In the genomic region with DNA sequence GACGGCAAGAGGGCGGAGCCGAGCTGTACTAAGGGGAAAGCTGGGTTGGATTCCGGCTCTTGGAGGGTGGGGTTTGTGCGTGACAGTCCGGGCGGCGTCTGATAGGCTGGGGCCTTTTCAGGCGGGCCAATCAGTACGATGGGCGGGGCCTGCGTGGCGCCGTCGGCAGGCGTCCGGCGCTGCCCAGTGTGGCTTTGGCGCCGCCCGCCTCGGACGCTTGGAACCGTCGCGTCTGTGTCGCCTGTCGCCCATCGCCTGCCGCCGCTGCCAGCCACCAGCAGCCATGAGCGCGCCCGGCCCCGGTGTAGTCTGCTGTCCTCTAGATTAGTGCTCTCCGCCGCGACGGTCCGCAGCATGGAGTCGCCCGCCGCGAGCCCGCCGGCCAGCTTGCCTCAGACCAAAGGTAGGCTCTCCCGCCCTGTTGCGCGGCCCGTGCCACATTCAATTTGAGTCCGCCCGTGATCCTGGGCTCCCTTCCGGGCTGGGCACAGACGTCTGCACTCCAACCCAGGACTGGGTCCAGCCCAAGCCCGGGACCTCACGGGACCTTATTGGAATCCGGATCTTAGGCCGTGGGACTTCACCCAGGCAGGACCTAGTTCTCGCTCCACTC, we compare ENCODE assay signal across 8 mouse cellular contexts. TPM values are rescaled to one million over a fixed set of nuclear protein-coding genes. Genes with fewer than 3 reads are reported as not detected.
A peak's percentile ranks its signal among the peaks of the same experiment; 100 is the strongest.
DNase-seq lines count a peak whose midpoint lies in the region; ATAC-seq and TF ChIP-seq lines count a peak whose summit lies in the region.

A gene (plus strand): TSS at position 165 of the 613 bp plus-strand sequence.

- H3K9ac ChIP-seq in hindbrain, embryonic 14.5 days: peak within 1 kb of the TSS; percentile 78

- no peaks in the 10 kb centered on the region for H3K27me3 ChIP-seq in Patski
- no peaks in the 10 kb centered on the region for H3K27me3 ChIP-seq in hindbrain, embryonic 14.5 days (ENCODE audit: control insufficient read depth, insufficient read depth, low read length)

- H3K4me3 ChIP-seq in hindbrain, embryonic 14.5 days (replicated peaks; ENCODE audit: low read length): peak within 1 kb of the TSS; percentile 75

- DNase-seq in Patski (ENCODE audit: low read depth, low spot score): peak; percentile 64
- DNase-seq in cerebellum, postnatal 14 days: peak; percentile 97 to 98
- peak; percentile 80 to 90 for DNase-seq in frontal cortex, postnatal 25 days (ENCODE audit: low spot score in 2 of 2)
- DNase-seq in hindbrain, embryonic 14.5 days (ENCODE audit: low spot score): peak; percentile 92
- DNase-seq in layer of hippocampus, postnatal 36 days: peak; percentile 91 to 93
- DNase-seq in lung, postnatal 36 days: peak; percentile 99
- DNase-seq in retina, postnatal 1 day: peak; percentile 98
- peak; percentile 89 to 95 for DNase-seq in urinary bladder, adult 18-20 months (ENCODE audit: low spot score in 2 of 2)

- TF ChIP-seq CTCF in Patski (IDR thresholded peaks at IDR 0.05): no peak

- under 1% methylated on average over 53 of the region's 59 CpGs for WGBS in hindbrain, embryonic 14.5 days

- peaks cover 26% of the 10 kb centered on the region for H3K4me1 ChIP-seq in hindbrain, embryonic 14.5 days (replicated peaks; ENCODE audit: control insufficient read depth, insufficient read depth, low read length)

- CTCF ChIA-PET in Patski (lab: Charles Lee): interaction anchor here (0.8 to 1.4 kb wide), 2 partner anchors 9 to 21 kb away, joined by 3 read pairs; no protein-coding TSS in a partner anchor

- peak; percentile 72 for ATAC-seq in Patski
- peak; percentile 95 for ATAC-seq in hindbrain, embryonic 14.5 days (ENCODE audit: low FRiP score)

- no peaks in the 10 kb centered on the region for H3K9me3 ChIP-seq in hindbrain, embryonic 14.5 days (ENCODE audit: control insufficient read depth, low read length)

- H3K36me3 ChIP-seq in hindbrain, embryonic 14.5 days (replicated peaks; ENCODE audit: control insufficient read depth, insufficient read depth): no peaks in the 10 kb centered on the region

- POLR2A ChIA-PET in Patski (lab: Charles Lee): interaction anchor here (0.7 to 1.9 kb wide), 5 partner anchors 10 to 1259 kb away, joined by 3 to 9 read pairs (median 3); a partner anchor contains a TSS

- in situ Hi-C loops in Patski (cut with MboI; ENCODE audit: low pct_unique_long_range_greater_than_20kb): no loop called here

- H3K4me2 ChIP-seq in hindbrain, embryonic 14.5 days (replicated peaks): peak within 1 kb of the TSS; percentile 64

- H3K27ac ChIP-seq in hindbrain, embryonic 14.5 days: peak within 1 kb of the TSS; percentile 64

RNA-seq across cellular contexts. Expression of the gene that starts here (rescaled TPM):
- polyA plus RNA-seq in Patski (2021): 54.6 TPM
- polyA plus RNA-seq in hindbrain, embryonic 14.5 days (2014; fragmentation: Nextera tagmentation; extraction: Ambion mirVana): 23.5 and 24.3 TPM in 2 replicates
- 10 to 100 TPM; 12.4 to 14.8 TPM for total RNA-seq in layer of hippocampus, postnatal 36 days (2021)

Comparison
In these comparisons a context has a peak if more than half of its experiments do, and no peak if none do; other contexts are left out.
1. Peak in every context shown above with its lines: DNase-seq, ATAC-seq, H3K4me3 ChIP-seq and H3K27ac ChIP-seq.